Mouse (Mus musculus): Measurements from ENCODE around the gene Arhgap27. TPM values are rescaled to one million over a fixed set of nuclear protein-coding genes. Genes with fewer than 3 reads are reported as not detected.

Arhgap27 gene
- polyA plus RNA-seq, 1 experiment from 2014 or later, result 6.5 TPM

DNA sequence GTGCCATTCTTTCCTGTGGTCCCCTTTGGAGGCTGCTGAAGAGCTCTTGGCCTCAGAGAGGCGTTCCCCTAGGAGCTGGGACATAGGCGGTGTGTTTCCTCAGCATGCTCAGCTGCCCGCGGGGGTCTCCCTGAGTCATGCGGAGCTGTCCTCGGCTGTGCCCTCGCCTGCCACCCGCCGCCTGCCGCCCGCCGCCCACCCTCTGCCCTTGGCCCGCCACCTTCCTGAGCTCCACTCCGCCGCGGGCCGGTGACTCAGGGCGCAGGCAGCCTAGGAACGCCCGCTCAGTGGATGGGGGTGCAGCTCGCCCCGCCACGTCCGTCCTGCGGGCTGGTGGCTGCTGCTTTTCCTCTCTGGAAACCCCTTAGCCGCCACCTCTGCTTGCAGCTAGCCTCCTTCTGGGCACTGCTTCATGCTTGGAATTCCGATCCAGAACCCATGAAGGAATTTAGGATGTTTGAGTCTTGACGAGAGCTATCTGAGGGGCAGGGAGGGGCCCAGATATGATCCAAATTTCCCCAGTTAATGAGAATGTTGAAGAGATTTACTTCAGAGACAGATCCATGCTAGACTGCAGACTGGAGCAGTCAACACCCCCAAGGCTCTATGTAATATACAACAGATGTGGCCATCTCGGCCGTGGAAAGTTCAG lies 51.4 kb downstream of the Arhgap27 start:
- ATAC-seq (ENCODE audit: insufficient number of reproducible peaks, insufficient read depth, low FRiP score, low read depth), result peak; percentile 76
- WGBS, result under 1% methylated on average over 30 of the region's 30 CpGs
- Histone ChIP-seq H3K27ac (replicated peaks in 1 of 2; ENCODE audit: control insufficient read depth in 1 of 2, insufficient read depth in 1 of 2, low read depth in 2 of 2, low read length in 2 of 2) (peak overlapping the region; percentile 65 to 86), H3K4me3 (ENCODE audit: control insufficient read depth in 1 of 2, insufficient read depth in 1 of 2, low read depth in 1 of 2, low read length in 2 of 2) (peak overlapping the region; percentile 38 to 41), H3K27me3 (ENCODE audit: control insufficient read depth, insufficient read depth, low read length) (no peaks in the 10 kb centered on the region), H3K9ac (ENCODE audit: low read length) (peak overlapping the region; percentile 69), H3K4me2 (ENCODE audit: low read length) (peak overlapping the region; percentile 78), H3K9me3 (ENCODE audit: control insufficient read depth, low read length) (no peaks in the 10 kb centered on the region), H3K4me1 (ENCODE audit: control insufficient read depth in 2 of 2, insufficient read depth in 2 of 2, low read length in 2 of 2) (peaks cover 11 to 12% of the 10 kb centered on the region in 2 experiments), H3K36me3 (ENCODE audit: control insufficient read depth, insufficient read depth, low read length) (no peaks in the 10 kb centered on the region)

DNA sequence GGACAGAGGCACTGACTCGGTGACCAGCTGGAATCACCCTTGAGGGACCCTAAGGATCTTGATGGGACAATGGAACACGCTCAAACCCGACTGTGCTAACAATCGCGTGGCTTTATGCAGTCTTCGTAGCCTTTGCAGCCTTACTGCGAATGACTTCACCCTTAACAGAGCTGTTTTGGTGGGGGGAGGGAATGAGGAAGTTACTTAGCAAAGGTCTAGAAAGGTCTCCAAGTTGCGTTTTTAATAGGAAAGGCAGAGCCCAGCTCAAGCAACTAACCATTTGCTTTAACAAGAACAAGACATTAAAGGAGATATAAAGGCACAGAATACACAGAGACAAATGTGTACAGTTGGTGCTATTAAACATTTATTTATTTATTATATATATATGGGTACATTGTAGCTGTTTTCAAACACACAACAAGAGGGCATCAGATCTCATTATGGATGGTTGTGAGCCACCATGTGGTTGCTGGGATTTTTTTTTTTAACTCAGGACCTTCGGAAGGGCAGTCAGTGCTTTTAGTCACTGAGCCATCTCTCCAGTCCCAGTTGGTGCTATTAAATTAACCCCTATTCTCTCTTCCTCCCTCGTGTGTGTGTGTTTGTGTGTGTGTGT lies 53.4 kb downstream of the Arhgap27 start:
- peaks cover 11 to 12% of the 10 kb centered on the region in 2 experiments for H3K4me1 ChIP-seq (ENCODE audit: control insufficient read depth in 2 of 2, insufficient read depth in 2 of 2, low read length in 2 of 2)
- no peaks in the 10 kb centered on the region for H3K36me3 ChIP-seq (ENCODE audit: control insufficient read depth, insufficient read depth, low read length)
- 76% methylated on average over 10 of the region's 10 CpGs for WGBS
- no peak overlapping the region for H3K27ac ChIP-seq (replicated peaks in 1 of 2; ENCODE audit: control insufficient read depth in 1 of 2, insufficient read depth in 1 of 2, low read depth in 2 of 2, low read length in 2 of 2)
- H3K4me3 ChIP-seq (ENCODE audit: control insufficient read depth in 1 of 2, insufficient read depth in 1 of 2, low read depth in 1 of 2, low read length in 2 of 2), result no peak overlapping the region
- no peaks in the 10 kb centered on the region for H3K27me3 ChIP-seq (ENCODE audit: control insufficient read depth, insufficient read depth, low read length)
- no peaks in the 10 kb centered on the region for H3K9me3 ChIP-seq (ENCODE audit: control insufficient read depth, low read length)
- no peak for ATAC-seq (ENCODE audit: insufficient number of reproducible peaks, insufficient read depth, low FRiP score, low read depth)
- no peak overlapping the region for H3K9ac ChIP-seq (ENCODE audit: low read length)
- no peak overlapping the region for H3K4me2 ChIP-seq (ENCODE audit: low read length)

DNA sequence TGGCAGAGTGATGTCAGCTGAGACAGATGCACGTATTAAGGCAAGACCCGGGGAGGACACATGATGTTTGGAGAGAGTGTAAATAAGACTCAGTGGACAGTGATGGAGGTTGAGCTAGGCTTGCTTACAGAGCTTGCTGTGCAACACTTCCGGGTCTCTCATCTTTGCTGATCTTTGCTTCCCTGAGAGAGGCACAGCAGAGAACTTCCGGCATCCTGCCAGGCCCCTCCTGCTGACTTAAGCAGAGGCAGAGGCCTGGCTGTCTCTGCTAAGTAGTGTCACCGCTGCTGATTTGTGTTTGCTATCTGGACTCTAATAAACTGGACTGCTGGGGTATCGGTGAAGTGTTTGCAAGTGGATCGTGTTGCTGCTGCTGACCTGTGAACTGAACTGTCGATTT lies 55.6 kb downstream of the Arhgap27 start:
- Histone ChIP-seq H3K4me1 (ENCODE audit: control insufficient read depth in 2 of 2, insufficient read depth in 2 of 2, low read length in 2 of 2) (peaks cover 11 to 12% of the 10 kb centered on the region in 2 experiments), H3K27me3 (ENCODE audit: control insufficient read depth, insufficient read depth, low read length) (no peaks in the 10 kb centered on the region), H3K36me3 (ENCODE audit: control insufficient read depth, insufficient read depth, low read length) (no peaks in the 10 kb centered on the region), H3K9ac (ENCODE audit: low read length) (no peak overlapping the region), H3K4me3 (ENCODE audit: control insufficient read depth in 1 of 2, insufficient read depth in 1 of 2, low read depth in 1 of 2, low read length in 2 of 2) (no peak overlapping the region), H3K9me3 (ENCODE audit: control insufficient read depth, low read length) (no peaks in the 10 kb centered on the region), H3K4me2 (ENCODE audit: low read length) (no peak overlapping the region), H3K27ac (replicated peaks in 1 of 2; ENCODE audit: control insufficient read depth in 1 of 2, insufficient read depth in 1 of 2, low read depth in 2 of 2, low read length in 2 of 2) (no peak overlapping the region)
- WGBS, result 48% methylated on average over 8 of the region's 8 CpGs
- ATAC-seq (ENCODE audit: insufficient number of reproducible peaks, insufficient read depth, low FRiP score, low read depth), result no peak

DNA sequence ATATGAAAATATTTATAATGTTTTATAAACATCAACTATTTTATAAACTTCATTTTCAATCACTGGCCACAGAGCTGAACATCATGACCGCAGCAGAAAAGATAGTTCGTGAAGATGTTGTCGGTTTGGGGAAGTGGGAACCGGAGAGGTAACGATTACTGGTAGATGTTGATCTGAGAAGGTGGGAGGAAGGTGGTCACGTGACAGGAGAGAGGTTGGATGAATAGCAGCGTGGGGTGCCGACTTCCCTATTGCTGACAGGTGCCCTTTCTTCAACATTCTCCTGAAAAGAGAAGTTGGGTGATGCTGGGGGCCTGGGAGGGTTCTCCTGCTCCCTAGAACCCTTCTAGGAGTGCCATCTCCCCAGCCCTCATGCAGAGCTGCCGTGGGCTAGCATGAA lies 59.0 kb downstream of the Arhgap27 start:
- no peak for ATAC-seq (ENCODE audit: insufficient number of reproducible peaks, insufficient read depth, low FRiP score, low read depth)
- whole genome bisulfite sequencing, result 85% methylated on average over 9 of the region's 9 CpGs
- Histone ChIP-seq H3K27me3 (ENCODE audit: control insufficient read depth, insufficient read depth, low read length) (no peaks in the 10 kb centered on the region), H3K36me3 (ENCODE audit: control insufficient read depth, insufficient read depth, low read length) (no peaks in the 10 kb centered on the region), H3K4me3 (ENCODE audit: control insufficient read depth in 1 of 2, insufficient read depth in 1 of 2, low read depth in 1 of 2, low read length in 2 of 2) (no peak overlapping the region), H3K4me2 (ENCODE audit: low read length) (no peak overlapping the region), H3K9ac (ENCODE audit: low read length) (no peak overlapping the region), H3K4me1 (ENCODE audit: control insufficient read depth in 2 of 2, insufficient read depth in 2 of 2, low read length in 2 of 2) (peaks cover 0 to 4% of the 10 kb centered on the region in 2 experiments; a peak in 2 of 4 replicates), H3K9me3 (ENCODE audit: control insufficient read depth, low read length) (no peaks in the 10 kb centered on the region), H3K27ac (replicated peaks in 1 of 2; ENCODE audit: control insufficient read depth in 1 of 2, insufficient read depth in 1 of 2, low read depth in 2 of 2, low read length in 2 of 2) (no peak overlapping the region)

DNA sequence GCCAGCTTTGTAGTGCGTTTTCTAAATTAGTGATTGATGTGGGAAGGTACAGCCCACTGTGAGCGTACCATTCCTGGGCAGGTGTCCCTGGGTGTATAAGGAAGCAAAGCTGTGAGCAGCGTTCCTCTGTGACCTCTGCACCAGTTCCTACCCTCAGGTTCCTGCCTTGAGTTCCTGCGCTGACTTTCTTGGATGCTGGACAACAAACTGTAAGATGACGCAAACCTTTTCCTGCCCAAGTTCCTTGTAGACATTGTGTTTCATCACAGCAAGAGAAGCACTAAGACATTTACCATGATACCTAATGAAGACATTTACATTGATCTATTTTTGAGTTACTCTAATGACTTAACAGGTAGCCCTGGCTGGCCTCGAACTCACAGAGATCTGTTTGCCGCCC lies 68.7 kb downstream of the Arhgap27 start:
- Histone ChIP-seq H3K4me1 (ENCODE audit: control insufficient read depth in 2 of 2, insufficient read depth in 2 of 2, low read length in 2 of 2) (peaks cover 12 to 13% of the 10 kb centered on the region in 2 experiments; a peak in 2 of 4 replicates), H3K9ac (ENCODE audit: low read length) (no peak overlapping the region), H3K27ac (replicated peaks in 1 of 2; ENCODE audit: control insufficient read depth in 1 of 2, insufficient read depth in 1 of 2, low read depth in 2 of 2, low read length in 2 of 2) (no peak overlapping the region), H3K27me3 (ENCODE audit: control insufficient read depth, insufficient read depth, low read length) (no peaks in the 10 kb centered on the region), H3K4me2 (ENCODE audit: low read length) (no peak overlapping the region), H3K4me3 (ENCODE audit: control insufficient read depth in 1 of 2, insufficient read depth in 1 of 2, low read depth in 1 of 2, low read length in 2 of 2) (no peak overlapping the region), H3K36me3 (ENCODE audit: control insufficient read depth, insufficient read depth, low read length) (no peaks in the 10 kb centered on the region), H3K9me3 (ENCODE audit: control insufficient read depth, low read length) (no peaks in the 10 kb centered on the region)
- no peak for ATAC-seq (ENCODE audit: insufficient number of reproducible peaks, insufficient read depth, low FRiP score, low read depth)
- WGBS, result 86% methylated on average over 7 of the region's 7 CpGs

DNA sequence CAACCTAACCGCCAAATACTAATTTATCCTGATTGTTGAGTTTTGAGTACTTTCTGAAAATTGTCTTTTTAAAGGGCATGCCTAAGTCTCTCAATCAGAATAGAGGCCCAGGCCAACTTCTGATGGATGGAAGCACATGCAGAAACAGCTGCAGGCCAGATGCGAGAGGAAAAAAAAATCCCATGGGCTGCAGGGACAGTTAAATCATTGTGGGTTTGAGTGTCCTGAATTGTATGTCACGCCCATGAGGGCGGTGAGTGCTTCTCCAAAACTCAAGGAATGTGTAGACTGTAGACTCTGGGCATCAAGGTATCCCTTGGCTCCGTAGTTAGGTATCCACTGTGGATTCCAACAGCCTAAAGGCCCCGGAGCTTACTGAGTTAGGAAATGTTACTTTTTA lies 69.4 kb downstream of the Arhgap27 start:
- Histone ChIP-seq H3K4me1 (ENCODE audit: control insufficient read depth in 2 of 2, insufficient read depth in 2 of 2, low read length in 2 of 2) (peaks cover 12 to 13% of the 10 kb centered on the region in 2 experiments; a peak in 2 of 4 replicates), H3K4me2 (ENCODE audit: low read length) (no peak overlapping the region), H3K27ac (replicated peaks in 1 of 2; ENCODE audit: control insufficient read depth in 1 of 2, insufficient read depth in 1 of 2, low read depth in 2 of 2, low read length in 2 of 2) (no peak overlapping the region), H3K9ac (ENCODE audit: low read length) (no peak overlapping the region), H3K9me3 (ENCODE audit: control insufficient read depth, low read length) (no peaks in the 10 kb centered on the region), H3K27me3 (ENCODE audit: control insufficient read depth, insufficient read depth, low read length) (no peaks in the 10 kb centered on the region), H3K36me3 (ENCODE audit: control insufficient read depth, insufficient read depth, low read length) (no peaks in the 10 kb centered on the region), H3K4me3 (ENCODE audit: control insufficient read depth in 1 of 2, insufficient read depth in 1 of 2, low read depth in 1 of 2, low read length in 2 of 2) (no peak overlapping the region)
- 80% methylated on average over 6 of the region's 6 CpGs for WGBS
- no peak for ATAC-seq (ENCODE audit: insufficient number of reproducible peaks, insufficient read depth, low FRiP score, low read depth)

DNA sequence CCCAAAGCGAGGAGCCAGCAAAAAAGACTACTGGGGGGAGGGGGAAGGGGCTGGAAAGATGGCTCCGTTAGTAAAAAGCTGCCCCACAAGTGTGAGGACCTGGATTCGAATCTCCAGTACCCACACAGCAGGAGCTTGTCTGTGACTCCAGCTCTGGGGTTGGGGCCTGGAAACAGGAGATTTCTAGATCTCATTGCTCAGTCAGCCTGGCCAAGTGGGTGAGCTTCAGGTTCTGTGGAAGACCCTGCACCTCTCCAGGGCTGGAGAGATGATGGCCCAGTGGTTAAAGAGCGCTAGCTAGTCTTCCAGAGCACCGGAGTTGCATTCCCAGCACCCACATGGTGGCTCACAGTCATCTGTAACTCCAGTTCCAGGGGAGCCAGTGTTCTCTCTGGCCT lies 70.6 kb downstream of the Arhgap27 start:
- Histone ChIP-seq H3K27ac (replicated peaks in 1 of 2; ENCODE audit: control insufficient read depth in 1 of 2, insufficient read depth in 1 of 2, low read depth in 2 of 2, low read length in 2 of 2) (no peak overlapping the region; a peak in 1 of 4 replicates), H3K4me1 (ENCODE audit: control insufficient read depth in 2 of 2, insufficient read depth in 2 of 2, low read length in 2 of 2) (peaks cover 12 to 16% of the 10 kb centered on the region in 2 experiments; a peak in 3 of 4 replicates), H3K9ac (ENCODE audit: low read length) (no peak overlapping the region), H3K4me3 (ENCODE audit: control insufficient read depth in 1 of 2, insufficient read depth in 1 of 2, low read depth in 1 of 2, low read length in 2 of 2) (no peak overlapping the region), H3K27me3 (ENCODE audit: control insufficient read depth, insufficient read depth, low read length) (no peaks in the 10 kb centered on the region), H3K4me2 (ENCODE audit: low read length) (no peak overlapping the region), H3K9me3 (ENCODE audit: control insufficient read depth, low read length) (no peaks in the 10 kb centered on the region), H3K36me3 (ENCODE audit: control insufficient read depth, insufficient read depth, low read length) (no peaks in the 10 kb centered on the region)
- 77% methylated on average over 5 of the region's 5 CpGs for WGBS
- no peak for ATAC-seq (ENCODE audit: insufficient number of reproducible peaks, insufficient read depth, low FRiP score, low read depth)

All from heart, embryonic 14.5 days (tissue).